Mouse (Mus musculus) spleen, embryonic (tissue): ENCODE results near the gene Ezh1.

Source experiments
- CTCF ChIA-PET: fragments of 350-600 bp; sonication (Branson Sonifier 250); formaldehyde crosslinking; loops from one replicate; lab custom pipeline; 2022; lab: Charles Lee

The Ezh1 gene

DNA sequence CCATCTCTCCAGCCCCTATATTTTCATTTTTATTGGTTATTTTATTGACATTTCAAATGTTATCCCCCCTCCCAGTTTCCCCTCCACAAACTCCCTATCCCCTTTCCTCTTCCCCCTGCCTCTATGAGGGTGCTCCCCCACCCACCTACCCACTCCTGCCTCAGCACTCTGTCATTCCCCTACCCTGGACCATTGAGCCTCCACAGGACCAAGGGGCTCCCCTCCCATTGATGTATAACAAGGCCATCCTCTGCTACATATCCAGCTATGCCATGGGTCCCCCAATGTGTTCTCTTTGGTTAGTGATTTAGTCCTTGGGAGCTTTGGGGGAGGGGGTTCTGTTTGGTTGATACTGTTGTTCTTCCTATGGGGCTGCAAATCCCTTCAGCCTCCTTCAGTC lies 71.6 kb downstream of the Ezh1 start:
- CTCF ChIA-PET, result interaction anchor here (0.7 kb wide), 1 partner anchor 27 kb away, joined by 21 read pairs; no protein-coding TSS in a partner anchor

DNA sequence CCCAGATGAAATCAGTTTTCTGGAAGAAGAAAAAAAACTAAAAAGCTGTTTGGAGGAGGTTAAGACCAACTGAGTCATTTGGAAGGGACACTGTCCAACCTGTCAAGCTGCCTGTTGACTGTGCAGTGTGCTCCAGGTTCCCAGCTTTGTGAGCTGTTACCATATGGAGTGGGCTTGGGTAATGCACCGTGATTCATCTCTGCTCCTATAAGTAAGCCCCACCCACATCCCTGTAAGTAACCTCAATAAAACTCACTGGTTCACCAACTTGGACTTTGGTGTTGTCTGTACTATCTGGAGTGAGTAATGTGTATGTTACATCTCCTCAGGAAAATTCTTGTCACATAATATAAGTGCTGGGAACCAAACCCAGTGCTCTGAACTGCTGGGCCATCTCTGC lies 73.4 kb downstream of the Ezh1 start:
- CTCF ChIA-PET, result interaction anchor here (0.6 to 1.6 kb wide), 2 partner anchors 14 to 274 kb away, joined by 3 read pairs; no protein-coding TSS in a partner anchor

DNA sequence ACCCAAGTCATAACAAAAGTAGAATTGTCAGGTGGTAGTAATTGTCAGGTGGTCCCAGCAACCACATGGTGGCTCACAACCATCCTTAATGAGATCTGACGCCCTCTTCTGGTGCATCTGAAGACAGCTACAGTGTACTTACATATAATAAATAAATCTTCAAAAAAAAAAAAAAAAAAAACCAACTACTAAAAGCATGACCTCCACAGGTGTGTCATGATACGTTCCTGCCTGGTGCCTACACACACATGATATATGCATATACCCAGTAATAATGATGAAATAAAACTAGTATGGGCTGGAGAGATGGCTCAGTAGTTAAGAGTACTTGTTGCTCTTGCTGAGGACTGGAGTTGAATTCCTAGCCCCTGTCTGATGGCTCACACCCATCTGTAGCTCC lies 75.2 kb downstream of the Ezh1 start:
- CTCF ChIA-PET, result interaction anchor here (0.6 kb wide), 1 partner anchor 31 kb away, joined by 4 read pairs; no protein-coding TSS in a partner anchor

DNA sequence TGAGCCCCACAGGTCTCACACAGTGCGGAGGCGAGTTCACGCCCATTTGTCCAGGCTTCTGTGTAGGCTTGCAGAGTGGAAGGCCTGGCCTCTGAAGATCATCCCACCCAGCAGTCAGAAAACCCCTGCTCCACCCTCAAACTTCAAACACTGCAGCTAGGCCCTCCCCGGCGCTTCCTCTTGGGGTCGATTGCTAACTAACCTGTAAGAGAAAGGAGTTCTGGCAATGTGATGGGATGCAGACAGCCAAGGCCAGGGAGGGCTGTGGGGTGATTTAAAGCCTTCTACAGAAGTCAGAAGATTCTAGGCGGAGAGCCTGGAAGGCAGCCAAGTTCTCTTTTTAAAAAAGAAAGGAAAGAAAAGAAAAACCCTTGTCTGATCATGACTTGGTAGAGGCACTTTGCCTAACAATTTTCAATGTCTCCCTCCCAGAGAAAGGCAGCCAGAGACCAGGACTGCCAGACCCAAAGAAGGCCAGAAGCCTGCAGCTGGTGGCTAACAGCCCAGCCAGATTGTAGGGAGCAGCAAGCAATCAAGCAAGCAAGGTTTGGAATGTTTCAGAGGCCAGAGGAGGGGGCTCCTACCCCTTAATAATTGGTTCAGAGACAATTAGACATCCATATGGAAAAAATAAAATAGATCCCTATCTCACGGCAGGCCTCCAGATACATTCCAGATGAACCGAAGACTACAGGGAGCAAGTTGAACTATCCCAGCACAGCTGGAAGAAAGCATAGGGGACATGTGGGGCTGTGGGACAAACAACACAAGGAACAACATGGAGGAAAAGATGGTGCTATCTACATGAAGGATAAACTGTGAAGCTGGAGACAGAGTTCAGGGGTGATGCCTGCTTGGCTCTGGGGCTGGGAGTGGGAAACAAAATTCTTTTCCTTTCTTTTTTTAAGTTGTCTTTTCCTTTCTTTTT lies 76.8 kb downstream of the Ezh1 start:
- CTCF ChIA-PET, result no interaction called here

DNA sequence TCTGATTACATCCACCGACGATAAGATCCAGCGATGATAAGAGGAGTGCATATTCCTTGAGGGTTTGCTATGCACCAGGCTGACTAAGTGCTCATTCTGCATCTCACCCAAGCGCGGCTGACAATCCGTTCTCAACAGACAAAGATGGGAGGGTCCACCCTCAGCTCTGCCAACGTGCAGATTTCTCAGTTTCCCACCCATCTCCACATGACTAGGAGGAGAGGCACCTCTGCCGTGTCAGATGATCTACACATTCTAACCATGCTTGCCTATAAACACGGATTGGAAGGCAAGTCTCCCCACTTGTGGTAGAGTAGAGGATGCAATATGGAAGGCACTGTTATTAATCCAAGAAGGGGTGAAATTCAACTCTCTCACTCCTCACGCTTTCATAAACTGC lies 77.5 kb downstream of the Ezh1 start:
- CTCF ChIA-PET, result no interaction called here

DNA sequence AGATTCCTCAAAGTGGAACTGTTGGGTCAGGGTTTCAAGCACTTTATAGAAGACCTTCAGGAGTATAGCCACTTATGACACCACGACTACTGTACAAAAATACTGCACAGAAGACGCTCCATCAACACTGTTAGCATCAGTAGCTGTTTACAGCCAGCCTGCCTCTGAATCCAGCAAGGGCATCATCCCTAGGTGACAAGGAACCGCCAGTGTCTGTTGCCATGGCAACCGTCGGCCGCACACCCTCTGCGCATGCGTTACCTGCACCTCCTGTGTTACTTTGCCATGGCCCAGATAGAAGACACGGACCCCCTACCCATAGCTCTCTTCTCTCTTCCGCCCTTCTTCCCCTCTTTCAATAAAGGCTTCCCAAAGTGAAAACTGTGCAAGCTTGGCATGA lies 79.9 kb downstream of the Ezh1 start:
- CTCF ChIA-PET, result no interaction called here

DNA sequence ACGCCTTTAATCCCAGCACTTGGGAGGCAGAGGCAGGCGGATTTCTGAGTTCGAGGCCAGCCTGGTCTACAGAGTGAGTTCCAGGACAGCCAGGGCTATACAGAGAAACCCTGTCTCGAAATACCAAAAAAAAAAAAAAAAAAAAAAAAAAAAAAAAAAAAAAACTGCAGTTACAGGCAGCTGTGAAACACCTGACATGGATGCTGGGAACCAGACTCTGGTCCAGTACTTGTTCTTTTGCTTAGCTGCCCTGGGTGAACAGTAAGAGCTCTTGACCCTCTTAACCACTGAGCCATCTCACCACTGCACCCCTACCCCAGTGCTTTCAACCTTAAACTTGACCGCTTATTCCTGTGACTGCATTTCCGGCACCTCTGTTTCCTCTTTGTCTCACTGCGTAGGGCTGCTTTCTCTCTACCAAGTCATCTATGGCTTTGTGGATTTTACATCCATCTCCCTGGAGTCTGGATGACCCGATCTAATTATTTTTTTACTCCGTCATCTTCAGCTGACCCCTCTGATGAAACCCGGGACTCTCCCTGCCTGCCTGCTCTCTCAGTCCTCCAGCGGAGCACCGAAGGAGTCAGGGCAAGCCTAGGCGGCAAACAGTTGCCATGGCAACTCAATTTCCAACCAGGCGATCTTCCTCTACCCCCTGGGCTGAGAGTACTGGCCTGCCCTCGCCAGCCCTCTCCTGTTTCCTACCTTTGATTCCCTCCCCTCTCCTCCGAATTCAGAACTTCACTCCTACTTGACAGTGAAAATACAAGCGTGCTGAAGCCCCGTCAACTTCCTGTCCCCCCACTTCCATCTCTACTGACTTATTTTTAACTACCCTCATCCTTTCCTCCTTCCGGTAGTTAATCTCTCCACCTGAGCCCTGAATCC lies 82.7 kb downstream of the Ezh1 start:
- CTCF ChIA-PET, result interaction anchor here (0.6 to 0.7 kb wide), 3 partner anchors 68 to 1102 kb away, joined by 3 to 10 read pairs (median 8); no protein-coding TSS in a partner anchor

DNA sequence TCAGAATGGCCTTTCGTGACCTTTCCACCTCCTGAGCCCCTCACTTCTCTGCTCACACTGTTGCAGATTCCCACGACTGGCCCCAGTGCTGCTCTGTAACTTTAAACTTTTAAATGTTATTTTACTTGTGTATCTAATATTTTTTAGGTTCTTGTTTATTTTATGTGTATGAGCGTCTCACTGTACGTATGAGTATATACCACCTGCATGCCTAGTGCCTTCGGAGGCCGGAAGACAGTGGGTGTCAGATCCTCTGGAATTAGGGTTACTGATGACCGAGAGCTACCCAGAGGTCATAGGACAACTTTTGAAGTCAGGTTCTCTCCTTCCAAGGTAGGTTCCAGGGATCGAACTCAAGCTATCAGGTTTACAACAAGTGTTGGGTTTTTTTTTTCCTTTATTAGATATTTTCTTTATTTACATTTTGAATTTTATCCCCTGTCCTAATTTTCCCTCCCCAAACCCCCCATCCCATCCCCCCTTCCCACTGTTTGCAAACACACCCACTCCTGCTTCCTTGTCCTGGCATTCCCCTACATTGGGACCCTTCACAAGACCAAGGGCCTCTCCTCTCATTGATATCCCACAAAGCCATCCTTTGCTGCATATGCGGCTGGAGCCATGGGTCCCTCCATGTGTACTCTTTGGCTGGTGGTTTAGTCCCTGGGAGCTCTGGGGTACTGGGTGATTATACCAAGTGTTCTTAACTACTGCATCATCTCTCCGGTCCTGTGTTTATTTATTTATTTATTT lies 83.9 kb downstream of the Ezh1 start:
- CTCF ChIA-PET, result interaction anchor here (0.6 to 0.7 kb wide), 2 partner anchors 40 to 742 kb away, joined by 3 to 4 read pairs; no protein-coding TSS in a partner anchor
